Mouse (Mus musculus): ENCODE measurements at regions not wholly inside any gene's neighbourhood (a gene's known extent, or its start where the extent isn't known, plus 50 kb on each side); places are given as distances from the start of the nearest gene placed in this dataset.

DNA sequence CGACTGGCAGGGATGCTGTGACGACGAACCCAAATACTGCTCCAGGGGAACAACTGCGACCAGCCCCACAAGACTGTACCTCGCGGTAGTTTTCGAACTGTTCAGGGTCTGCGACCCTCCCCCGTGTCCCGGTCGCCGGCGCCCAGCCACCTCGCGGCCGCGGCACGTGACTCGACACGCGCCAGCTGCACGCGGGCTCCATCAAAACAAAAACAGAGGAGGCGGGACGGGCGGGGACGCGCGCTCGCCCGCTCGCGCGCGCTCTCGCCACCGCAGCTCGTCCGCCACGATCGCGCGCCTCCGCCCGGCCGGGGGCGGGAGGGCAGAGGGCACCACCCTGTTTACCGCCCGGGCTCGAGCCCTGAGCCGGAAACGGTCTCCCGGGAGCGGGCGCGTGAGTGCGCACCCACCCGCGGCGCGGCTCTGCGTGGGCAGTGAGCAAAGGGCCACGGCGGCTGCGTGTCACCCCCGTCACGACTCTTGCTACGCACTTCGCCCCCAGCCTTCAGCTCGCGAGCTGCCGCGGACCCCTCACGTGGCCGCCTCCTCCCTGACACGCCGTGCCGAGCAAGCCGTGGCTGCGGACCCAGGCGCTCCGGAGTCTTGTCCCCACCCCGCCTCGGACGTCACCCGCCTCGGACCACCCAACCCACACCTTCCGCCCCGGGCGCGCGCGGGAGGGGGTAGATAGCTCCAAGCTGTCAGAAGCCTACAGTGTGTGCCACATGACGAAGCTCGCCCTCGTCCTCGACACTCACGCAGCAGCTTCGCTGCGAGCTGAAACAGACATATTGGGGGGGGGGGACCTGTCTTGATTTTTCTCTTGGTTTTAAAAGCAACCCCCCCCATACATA, 182.1 kb upstream of the Mkln1 start:
- DNase-seq (ENCODE audit: low read depth, low spot score), result no peak

DNA sequence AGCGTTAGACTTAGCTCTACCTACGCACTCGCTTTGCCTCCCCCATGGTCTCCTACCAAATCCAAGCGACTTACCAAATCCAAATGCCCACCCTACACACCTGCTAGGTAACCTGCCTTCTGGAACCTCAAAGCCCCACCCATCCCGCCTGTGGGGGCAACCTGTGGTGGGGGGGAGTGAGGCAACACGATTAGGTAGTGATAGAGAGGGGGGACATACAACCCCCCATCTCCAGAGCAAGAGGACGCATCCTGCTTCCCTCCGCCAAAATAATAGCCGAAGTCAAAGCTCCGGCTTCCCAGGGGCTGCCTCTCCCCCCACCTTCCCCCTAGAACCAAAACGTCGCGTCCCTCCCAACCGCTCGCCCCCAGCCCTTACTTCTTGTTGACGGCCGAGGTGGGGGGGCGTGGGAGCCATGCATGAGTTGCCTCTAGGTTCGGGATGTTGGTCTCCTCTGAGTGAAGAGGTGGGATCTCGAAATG, 181.4 kb upstream of the Mkln1 start:
- no peak for DNase-seq (ENCODE audit: low read depth, low spot score)

DNA sequence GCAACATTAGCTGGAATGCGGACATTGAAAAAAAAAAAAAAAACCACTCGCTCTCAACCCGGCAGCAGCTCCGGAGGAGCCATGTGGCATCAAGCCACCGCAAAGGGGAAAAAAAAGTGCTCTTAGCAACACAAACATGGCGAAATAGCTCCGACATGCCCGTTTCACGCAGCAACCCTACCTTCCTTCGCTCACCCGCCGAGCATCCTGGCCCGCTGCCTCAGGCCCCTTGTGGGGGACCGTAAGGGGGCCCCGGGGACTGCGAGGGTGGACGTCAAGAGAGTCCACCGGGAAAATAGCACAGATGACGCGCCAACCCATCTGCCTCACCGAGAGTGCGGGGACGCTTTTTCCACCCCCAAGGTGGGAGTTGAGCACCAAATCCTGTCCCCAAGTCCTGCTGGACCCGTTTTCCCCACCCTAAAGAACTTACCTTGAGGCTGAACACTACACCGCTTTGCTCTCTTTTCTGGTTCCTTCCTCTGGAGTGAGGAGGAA, 180.8 kb upstream of the Mkln1 start:
- no peak for DNase-seq (ENCODE audit: low read depth, low spot score)

DNA sequence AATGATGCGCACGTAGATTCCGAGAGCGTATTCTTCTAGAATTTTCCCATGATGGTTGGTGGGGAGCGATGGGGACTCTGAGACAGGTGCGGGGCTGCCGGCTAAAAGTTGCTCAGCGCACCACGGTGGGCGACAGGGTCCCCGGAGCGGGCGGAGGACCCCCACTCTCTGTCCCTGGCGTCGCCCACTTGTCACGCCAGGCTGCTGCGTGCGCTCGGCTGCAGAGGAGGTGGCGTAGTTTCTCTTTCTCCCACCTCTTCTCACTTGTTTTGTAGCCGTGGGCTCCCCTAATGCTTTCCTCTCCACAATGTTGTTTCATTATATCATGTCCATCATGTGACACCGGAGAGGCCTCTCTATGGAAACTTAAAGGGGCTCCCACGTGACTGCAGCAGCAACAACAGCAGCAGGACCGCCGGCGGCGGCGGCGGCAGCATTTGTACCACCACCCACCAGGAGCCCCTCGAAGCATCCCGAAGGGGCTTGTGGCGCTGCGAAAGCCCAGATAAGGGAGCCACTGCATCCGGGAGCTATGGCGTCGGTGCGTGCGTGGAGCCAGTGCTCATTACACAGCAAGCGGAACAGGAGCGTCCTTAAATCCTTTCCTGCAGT, 180.3 kb upstream of the Mkln1 start:
- DNase-seq (ENCODE audit: low read depth, low spot score), result no peak

DNA sequence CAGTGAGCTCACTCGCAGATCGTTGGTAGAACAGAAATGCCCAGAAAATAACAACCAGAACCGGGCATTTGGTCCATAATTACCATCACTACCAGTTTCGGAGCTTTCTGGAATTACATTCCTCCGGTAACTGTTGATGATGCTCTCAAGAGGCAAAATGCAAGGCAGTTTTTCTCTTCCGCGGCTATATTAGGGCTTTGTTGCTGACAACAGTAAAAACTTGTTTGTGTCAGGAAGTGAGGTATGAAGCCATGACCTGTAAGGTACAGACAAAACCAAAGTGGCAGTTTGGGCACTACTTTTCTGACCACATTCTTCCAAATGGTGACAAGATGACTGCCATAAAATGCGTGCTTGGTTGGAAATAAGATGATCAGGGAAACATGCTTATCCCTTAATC, 179.7 kb upstream of the Mkln1 start:
- no peak for DNase-seq (ENCODE audit: low read depth, low spot score)

DNA sequence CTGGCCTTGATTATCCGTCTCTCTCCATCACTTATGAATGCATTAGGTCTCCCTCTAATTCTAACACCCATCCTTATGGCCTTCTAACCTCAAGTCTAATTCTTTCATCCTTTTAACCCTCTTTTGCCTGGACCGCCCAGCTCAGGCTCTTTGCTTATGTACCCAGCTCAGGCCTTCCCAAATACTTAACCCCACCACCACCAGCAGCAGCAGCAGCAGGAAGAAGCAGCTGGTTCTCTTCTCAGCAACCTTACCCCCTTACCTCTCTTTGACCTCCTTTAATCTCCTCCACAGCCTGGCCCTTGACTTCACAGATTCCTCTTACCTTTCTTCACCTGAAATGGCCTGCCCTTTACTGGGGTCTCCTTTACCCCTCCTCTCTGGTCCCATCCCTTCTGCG, 178.8 kb upstream of the Mkln1 start:
- DNase-seq (ENCODE audit: low read depth, low spot score), result no peak

DNA sequence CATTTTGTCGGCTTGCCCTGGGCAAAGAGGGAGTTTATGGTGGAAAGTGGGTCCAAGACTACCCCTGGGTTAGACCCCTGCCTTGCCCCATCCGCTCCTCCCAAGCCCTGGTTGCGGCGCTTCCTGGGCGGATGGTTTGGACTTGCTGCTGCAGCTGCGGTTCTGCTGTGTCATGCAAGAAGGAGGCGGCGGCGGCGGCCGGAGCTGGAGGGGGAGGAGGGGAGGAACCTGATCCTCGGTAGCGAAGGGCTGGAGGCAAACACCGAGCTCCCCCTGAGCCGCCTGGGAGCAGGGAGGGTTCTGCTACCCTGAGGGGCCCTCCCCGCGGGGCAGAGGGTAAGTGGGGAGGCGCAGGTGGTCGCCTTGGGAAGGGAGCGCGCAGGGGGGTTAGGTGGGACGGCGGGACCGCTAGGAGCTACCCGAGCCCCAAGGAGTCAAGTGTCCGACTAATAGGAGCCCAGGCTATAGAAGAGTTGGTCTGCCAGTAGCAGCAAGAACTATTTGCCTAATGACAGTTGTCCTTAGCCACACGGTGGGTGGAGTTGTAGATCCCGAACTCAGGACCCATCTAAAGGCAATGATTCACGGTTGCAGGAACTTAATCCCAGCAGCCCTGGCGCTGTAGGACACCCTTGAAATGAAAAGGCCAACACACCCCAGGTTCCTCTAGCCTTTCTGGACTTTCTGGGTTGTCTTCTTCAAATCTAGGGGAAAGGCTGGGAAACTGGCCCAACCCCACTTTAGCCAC, 178.2 kb upstream of the Mkln1 start:
- no peak for DNase-seq (ENCODE audit: low read depth, low spot score)

DNA sequence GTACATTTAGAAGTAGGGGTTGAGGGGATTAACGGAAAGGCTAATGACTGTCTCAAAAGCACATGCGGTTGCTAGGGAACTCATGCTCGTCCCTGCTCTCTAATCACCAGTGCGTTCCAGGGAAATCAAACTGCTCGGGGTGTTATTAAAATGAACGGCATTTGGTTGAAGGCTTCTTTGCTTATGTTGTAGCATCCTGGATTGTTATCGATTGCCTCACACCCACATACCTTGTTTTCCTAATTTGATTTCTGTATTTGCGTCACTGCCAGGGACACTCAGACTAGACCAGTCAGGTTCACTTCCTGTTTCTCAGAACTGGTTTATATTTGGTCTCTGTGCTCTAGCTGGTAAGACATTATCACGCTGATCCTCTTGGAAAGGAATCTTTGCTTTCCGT, 177.0 kb upstream of the Mkln1 start:
- DNase-seq (ENCODE audit: low read depth, low spot score), result no peak

DNA sequence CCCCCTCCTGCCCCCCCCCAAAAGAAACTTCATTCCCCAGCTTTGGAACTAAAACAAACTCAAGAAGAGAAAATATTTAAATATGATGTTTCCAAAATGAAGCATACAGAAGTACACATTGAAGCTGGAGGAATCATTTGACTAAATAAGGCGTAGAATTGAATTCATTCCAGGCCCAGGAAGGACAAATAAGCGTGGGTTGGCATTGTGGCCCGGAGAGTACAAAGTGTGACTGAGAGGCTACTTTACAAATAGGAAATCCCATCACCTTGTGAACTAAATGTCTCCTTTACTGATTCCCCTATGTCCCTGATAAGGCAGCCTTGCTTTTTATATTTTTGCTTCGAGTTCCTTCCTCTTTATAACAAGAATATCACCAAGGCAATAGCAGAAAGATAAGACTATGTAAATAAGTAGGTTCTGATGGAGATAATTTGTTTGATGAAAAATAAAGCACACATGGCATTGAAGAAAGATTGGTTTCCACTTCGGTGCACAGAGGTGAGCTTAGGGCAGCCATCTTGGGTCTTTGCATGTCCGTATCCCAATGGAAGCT, 176.4 kb upstream of the Mkln1 start:
- DNase-seq (ENCODE audit: low read depth, low spot score), result no peak

DNA sequence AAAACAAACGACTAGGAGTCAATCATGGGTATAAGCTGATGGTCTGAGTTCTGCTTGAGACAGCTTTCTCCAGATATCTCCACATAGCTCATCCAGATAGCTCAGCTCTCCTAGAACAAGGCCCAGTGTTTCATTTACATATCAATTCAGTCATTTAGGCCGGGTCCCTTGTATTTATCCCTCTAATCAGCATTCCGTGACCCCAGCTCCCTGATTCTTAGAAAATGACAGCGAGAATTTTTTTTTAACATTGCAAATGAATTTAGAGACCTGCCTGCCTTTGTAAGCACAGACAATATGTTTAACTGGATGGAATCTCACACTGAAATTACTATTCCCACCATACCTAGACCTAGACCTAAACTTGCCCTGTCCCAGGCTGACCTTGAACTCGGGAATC, 171.1 kb upstream of the Mkln1 start:
- DNase-seq (ENCODE audit: low read depth, low spot score), result no peak

DNA sequence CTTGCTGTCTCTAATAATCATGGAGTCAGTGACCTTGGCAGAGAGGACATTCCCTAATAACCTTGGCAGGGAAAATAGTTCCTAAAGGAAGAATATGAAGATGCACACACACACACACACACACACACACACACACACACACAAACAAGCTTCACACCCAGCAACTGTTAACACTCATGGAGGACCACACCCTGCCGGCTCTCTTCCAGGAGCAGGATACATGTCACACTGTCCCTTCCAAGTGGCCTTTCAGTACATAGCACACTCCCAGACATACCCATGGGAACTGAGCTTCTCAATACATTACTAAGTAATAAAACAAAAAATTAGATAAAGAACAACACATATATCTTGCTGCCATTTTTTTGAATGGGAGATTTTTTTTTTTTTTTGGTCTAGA, 170.5 kb upstream of the Mkln1 start:
- no peak for DNase-seq (ENCODE audit: low read depth, low spot score)

DNA sequence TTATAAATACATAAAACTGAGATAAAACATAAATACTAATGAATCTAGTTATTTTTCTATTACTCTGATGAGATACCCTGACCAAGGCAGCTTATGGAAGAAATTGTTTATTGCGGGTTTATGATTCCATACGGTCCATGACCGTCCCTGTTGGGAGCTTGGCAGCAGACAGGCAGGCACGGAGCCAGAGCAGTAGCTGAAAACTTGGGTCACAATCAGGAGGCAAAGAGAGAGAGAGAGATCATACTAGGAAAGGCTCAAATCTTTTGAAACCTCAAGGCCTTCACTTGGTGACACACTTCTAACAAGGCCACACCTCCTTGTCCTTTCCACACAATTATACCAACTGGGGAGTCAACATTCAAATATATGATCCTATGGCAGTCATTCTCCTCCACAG, 166.7 kb upstream of the Mkln1 start:
- no peak for DNase-seq (ENCODE audit: low read depth, low spot score)

DNA sequence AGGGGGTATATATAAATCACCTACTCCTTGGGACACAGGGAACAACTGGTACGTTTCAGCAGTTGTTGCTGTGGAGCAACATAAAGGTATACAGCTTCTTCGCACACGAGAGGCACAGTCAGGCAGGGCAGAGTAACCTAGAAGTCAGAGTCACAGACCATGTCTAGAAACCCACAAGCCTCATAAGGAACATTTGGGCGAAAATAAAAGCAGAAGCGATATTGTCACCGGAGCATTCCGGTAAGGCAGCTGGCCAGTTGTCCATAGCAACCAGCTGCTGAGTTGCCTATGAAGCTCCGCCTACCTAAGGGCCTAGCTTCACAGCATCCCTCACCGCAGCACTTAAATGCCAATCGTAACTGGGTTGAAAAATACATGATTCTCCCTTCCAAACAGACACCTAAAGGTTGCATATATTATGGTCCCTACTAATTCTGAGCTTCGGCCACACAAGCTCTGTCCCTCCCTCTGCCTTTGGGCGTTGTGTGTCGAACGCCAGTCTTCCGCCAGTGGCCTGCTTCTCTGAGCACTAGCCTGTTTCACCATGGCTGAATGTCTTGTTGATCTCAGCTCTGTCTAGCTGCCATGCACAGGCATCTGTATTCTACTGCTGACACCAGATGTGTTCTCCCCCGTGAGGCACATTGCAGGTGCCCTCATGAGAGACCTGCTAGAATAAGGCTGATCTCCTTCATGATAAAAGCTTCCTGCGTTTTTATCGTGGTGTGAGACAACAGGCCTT, 165.1 kb upstream of the Mkln1 start:
- no peak for DNase-seq (ENCODE audit: low read depth, low spot score)

DNA sequence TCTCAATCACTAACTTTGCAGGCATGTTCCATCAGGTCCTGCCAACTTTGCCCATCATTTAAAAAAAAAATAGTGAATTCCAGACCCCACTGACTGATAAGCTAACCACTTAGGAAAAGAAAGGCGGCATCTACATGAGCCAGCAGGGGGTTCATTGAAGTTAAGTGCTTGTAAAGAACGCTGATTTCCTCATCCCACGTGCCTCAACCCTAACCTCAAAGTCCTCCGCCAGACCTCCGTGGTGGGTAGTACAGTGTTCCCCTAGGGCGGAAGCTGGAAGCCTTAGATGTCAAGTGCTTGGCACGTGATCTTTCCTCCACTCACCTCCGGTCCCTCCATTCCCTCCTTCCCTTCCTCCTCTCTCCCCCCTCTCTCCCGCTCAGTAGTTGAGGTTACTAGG, 158.5 kb upstream of the Mkln1 start:
- no peak for DNase-seq (ENCODE audit: low read depth, low spot score)

DNA sequence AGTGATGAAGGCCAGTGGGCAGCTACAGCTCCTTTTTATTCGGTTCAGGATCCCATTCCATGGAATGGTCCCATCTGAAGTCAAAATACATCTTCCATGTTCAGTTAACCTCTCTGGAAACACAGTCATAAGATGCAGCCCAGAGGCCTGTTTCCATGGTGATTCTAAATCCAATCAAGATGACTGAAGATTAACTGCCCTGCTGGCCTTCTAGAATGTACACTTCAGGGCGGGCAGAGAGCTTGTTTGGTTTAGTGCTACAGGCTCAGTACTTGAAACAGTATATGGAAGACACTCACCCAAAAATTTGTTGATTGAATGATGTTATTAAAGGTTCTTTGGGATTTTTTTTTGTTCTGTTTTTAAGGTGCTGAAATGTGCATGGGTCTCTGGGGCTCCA, 148.0 kb upstream of the Mkln1 start:
- DNase-seq (ENCODE audit: low read depth, low spot score), result no peak

DNA sequence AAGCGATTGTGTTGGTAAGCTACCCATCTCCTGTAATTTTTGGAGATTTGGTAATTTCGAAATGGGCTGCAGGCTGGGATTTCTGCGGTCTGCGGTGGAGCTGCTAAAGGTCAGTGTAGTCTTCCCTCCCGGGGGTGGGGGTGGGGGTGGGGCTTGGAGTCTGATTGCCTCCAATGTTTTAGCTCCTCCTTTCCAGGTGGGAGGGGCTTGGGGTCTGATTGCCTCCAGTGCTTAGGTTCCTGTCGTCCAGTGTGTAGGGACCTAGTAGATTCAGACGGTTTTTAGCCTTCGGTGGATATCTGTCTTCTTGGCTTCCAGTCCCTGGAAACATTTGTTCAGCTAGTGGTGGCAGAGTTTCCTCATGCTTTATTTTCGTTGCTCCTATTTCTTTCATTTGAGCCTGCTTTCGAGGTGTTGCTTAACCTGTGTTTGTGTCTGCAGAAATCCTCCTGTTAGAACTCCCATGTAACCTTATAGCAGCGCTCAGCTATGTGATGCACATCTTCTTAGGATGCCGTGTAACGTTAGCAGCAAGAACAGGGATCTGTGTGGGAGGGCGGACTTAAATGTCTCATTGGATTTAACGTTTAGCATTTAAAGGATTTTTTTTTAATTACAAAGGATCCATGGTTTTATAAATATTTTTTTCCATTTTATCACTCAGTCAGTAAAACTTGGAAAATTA, 145.1 kb upstream of the Mkln1 start:
- no peak for DNase-seq (ENCODE audit: low read depth, low spot score)

DNA sequence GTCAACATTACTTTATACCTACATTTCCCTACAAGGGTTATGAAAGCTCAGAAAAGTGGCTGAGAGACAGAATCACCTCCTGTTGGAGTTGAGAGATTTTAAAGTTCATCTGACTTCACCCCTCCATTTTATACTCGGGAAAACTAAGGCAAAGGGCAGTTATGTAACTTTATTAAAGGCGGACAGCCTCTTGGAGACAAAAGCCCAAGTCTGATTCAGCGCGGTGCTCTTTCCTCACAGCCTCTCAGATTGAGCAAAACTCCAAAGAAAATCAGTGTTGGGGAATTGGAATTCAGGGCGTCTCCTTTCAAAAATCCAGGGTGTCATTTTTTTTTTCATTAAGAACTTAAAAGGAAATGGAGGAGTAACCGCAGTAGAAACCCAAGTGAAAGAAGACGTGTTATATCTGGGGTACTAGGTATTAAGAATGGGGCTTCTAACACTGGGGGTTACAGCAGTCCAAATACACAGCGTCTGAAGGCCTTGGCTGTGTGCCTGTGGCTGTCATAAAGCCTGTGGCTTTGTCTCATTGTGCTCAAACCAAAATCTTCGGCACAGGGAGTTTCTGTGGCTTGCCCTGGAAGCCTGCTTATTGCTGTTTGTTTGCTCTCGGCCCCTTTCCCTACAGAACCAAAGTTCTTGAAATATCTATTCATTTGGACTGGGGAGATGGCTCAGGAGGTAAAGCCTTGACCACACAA, 137.7 kb upstream of the Mkln1 start:
- DNase-seq (ENCODE audit: low read depth, low spot score), result no peak

DNA sequence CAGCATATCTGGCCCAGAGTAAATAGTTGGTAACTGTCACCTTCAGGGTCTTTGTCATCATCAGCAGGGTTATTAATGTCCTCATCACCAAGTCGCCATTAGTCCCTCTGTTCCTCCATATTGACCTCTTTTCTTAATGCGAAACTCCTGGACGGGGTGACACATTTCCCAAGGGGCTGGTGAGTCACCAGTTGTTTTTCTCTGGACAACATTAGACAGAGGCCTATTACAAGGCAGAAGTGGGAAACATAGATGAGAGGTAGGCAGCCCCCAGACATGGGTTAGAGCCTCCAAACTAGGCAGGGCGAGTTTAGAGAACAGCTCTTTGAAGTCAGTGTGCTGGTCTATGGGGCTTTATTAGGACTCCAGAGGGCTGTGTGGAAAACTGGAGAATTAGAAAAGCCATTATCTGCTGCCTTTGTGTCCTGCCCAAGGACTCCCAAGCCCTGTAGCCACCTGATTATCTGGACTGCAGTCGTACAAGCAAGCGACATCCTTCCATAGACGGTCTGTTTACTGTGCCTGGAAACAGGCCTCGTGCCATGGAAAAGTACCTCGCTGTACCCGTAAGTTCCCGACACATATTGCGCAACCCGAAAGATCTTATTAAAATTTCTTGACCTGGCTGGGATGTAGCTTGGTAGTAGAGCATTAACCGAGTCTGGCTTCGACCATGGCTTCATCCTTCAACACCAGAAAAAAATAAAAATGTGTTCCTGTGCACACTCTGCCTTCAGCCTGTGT, 136.6 kb upstream of the Mkln1 start:
- DNase-seq (ENCODE audit: low read depth, low spot score), result no peak

DNA sequence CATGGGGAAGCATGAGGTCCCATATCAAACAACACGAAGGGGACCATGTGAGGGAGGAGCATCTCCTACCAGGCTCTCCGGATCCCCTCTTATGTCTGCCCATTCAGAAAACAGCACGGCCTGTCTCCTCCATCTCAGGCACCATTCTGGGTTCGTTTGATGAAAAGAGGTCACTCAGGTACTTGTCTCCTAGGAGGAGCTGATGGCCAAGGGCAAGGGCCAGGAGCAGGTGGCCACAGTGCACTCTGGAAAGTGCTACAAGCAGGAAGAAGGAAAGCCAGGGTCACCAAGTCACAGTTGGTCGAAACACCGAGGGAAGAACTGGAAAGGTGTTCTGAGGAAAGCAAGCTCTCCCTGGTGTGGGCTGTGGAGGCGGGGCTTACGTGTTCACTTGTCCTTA, 135.9 kb upstream of the Mkln1 start:
- DNase-seq (ENCODE audit: low read depth, low spot score), result no peak

DNA sequence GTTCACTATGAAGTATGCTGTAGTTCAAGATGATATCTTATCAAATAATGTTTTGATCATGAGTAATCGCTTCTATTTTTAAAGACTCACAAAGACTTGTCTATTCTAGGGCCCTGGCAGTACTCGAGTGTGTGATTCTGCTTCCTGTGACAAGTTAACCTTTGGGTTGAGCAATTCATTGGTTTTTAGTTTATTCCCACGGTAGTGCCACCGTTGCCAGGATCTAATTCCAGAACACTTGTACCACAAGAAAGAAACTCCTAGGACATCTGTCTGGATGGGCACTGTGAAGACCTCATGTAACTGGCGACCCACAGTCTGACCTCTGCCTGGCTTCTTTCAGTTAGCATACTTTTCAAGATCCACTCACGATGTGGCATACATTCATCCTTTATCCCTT, 134.7 kb upstream of the Mkln1 start:
- DNase-seq (ENCODE audit: low read depth, low spot score), result no peak

Measured in brain, embryonic 18.5 days (tissue).